Mouse (Mus musculus) ovary, postnatal 36 days (tissue): ENCODE data around the gene Aif1.
"Not testable (repeated sequence)": the region's sequence is repeated elsewhere in the genome, so short reads cannot be mapped to it uniquely, and the experiment has no call there.

Experiments used
- DNase-seq: peaks from one replicate; pipeline ENCODE4 v3.0.0; 2022; ENCODE audit warnings: low spot score, mixed read lengths

Aif1 gene

GRCm38 (mm10) chr17:35141971-35142370 is 33.9 kb downstream of the Aif1 start:
- DNase-seq = peak; percentile 67

- DNase-seq = peak; percentile 7
Measured at GRCm38 (mm10) chr17:35140490-35140996, 35.3 kb downstream of the Aif1 start.

- no peak for DNase-seq
Measured at GRCm38 (mm10) chr17:35139269-35139668, 36.6 kb downstream of the Aif1 start.

GRCm38 (mm10) chr17:35135591-35136320 is 40.1 kb downstream of the Aif1 start:
- no peak for DNase-seq

- DNase-seq = peak; percentile 93
Measured at GRCm38 (mm10) chr17:35134801-35135590, 40.9 kb downstream of the Aif1 start, which contains the start of gene Bag6. Gene Bag6, plus strand, starts transcription at chr17:35135178.

GRCm38 (mm10) chr17:35133517-35133916 is 42.4 kb downstream of the Aif1 start:
- DNase-seq = peak; percentile 3

- DNase-seq = no peak
Measured at GRCm38 (mm10) chr17:35132174-35132560, 43.7 kb downstream of the Aif1 start.

GRCm38 (mm10) chr17:35131500-35132173 is 44.2 kb downstream of the Aif1 start, which contains the start of gene Apom:
Gene Apom, minus strand, starts transcription at chr17:35132050.
- DNase-seq = no peak

- no peak for DNase-seq
Measured at GRCm38 (mm10) chr17:35131038-35131437, 44.8 kb downstream of the Aif1 start.

GRCm38 (mm10) chr17:35128996-35129395 is 46.9 kb downstream of the Aif1 start:
- DNase-seq = no peak

- no peak for DNase-seq
Measured at GRCm38 (mm10) chr17:35127017-35127416, 48.9 kb downstream of the Aif1 start.

GRCm38 (mm10) chr17:35126206-35126611 is 49.7 kb downstream of the Aif1 start, which contains the start of gene D17H6S53E:
Gene D17H6S53E, plus strand, starts transcription at chr17:35126373.
- DNase-seq = peak; percentile 81

GRCm38 (mm10) chr17:35125578-35125977 is 50.3 kb downstream of the Aif1 start:
- DNase-seq = no peak

GRCm38 (mm10) chr17:35125081-35125480 is 50.8 kb downstream of the Aif1 start:
- no peak for DNase-seq

- not testable (repeated sequence) for DNase-seq
Measured at GRCm38 (mm10) chr17:35124261-35124896, 51.5 kb downstream of the Aif1 start.

- not testable (repeated sequence) for DNase-seq
Measured at GRCm38 (mm10) chr17:35123287-35123686, 52.6 kb downstream of the Aif1 start.

GRCm38 (mm10) chr17:35121871-35122303 is 54.0 kb downstream of the Aif1 start, which contains the start of gene Csnk2b:
Gene Csnk2b, minus strand, starts transcription at chr17:35122053.
- DNase-seq = no peak

GRCm38 (mm10) chr17:35121143-35121799 is 54.6 kb downstream of the Aif1 start, which contains the start of gene Gpank1:
Gene Gpank1, plus strand, starts transcription at chr17:35121455.
- DNase-seq = peak; percentile 97
